Mouse (Mus musculus): ENCODE data around the gene Sec61a2. TPM values are rescaled to one million over a fixed set of nuclear protein-coding genes. Genes with fewer than 3 reads are reported as not detected.

Gene Sec61a2
- polyA plus RNA-seq, 1 experiment: 23.3 TPM

- WGBS: 88% methylated on average over 9 of the region's 9 CpGs
- no peak overlapping the region for H3K4me3 ChIP-seq (ENCODE audit: insufficient read depth, low read depth, low read length)
- TF ChIP-seq POLR2A (IDR thresholded peaks at IDR 0.05; ENCODE audit: low read depth, low read length) (no peak), CTCF (conservative IDR thresholded peaks at IDR 0.05; ENCODE audit: insufficient read depth, insufficient read length, low read depth, low read length) (no peak)
- H3K36me3 ChIP-seq (ENCODE audit: control insufficient read depth, insufficient read depth, low read length): no peaks in the 10 kb centered on the region
- H3K27me3 ChIP-seq (replicated peaks; ENCODE audit: control insufficient read depth, insufficient read depth, low read length): no peaks in the 10 kb centered on the region
- H3K4me1 ChIP-seq (ENCODE audit: control insufficient read depth, insufficient read depth, low read length): no peaks in the 10 kb centered on the region
- no peak overlapping the region for H3K27ac ChIP-seq (ENCODE audit: insufficient read depth, low read depth, low read length)
- no peak for DNase-seq
These were observed 44.1 kb downstream of the Sec61a2 start for GRCm38 (mm10) chr2:5851116-5851515.

- Histone ChIP-seq H3K27me3 (replicated peaks; ENCODE audit: control insufficient read depth, insufficient read depth, low read length) (no peaks in the 10 kb centered on the region), H3K4me1 (ENCODE audit: control insufficient read depth, insufficient read depth, low read length) (no peaks in the 10 kb centered on the region), H3K36me3 (ENCODE audit: control insufficient read depth, insufficient read depth, low read length) (no peaks in the 10 kb centered on the region), H3K27ac (ENCODE audit: insufficient read depth, low read depth, low read length) (no peak overlapping the region), H3K4me3 (ENCODE audit: insufficient read depth, low read depth, low read length) (peak overlapping the region; percentile 78)
- WGBS: 7% methylated on average over 4 of the region's 4 CpGs
- DNase-seq: no peak
- TF ChIP-seq POLR2A (IDR thresholded peaks at IDR 0.05; ENCODE audit: low read depth, low read length): no peak
- no peak for TF ChIP-seq CTCF (conservative IDR thresholded peaks at IDR 0.05; ENCODE audit: insufficient read depth, insufficient read length, low read depth, low read length)
These were observed 49.4 kb downstream of the Sec61a2 start for GRCm38 (mm10) chr2:5845826-5846225.

GRCm38 (mm10) chr2:5844873-5845631 lies 50.2 kb downstream of the Sec61a2 start, which contains the start of the genes Nudt5 and Cdc123:
Nudt5 (plus strand) TSS chr2:5845019.
Cdc123 (minus strand) TSS chr2:5845164.
- peak; percentile 95 for DNase-seq
- under 1% methylated on average over 53 of the region's 53 CpGs for WGBS
- TF ChIP-seq POLR2A (IDR thresholded peaks at IDR 0.05; ENCODE audit: low read depth, low read length) (peak; percentile 13), CTCF (conservative IDR thresholded peaks at IDR 0.05; ENCODE audit: insufficient read depth, insufficient read length, low read depth, low read length) (peak; percentile 77)
- Histone ChIP-seq H3K36me3 (ENCODE audit: control insufficient read depth, insufficient read depth, low read length) (no peaks in the 10 kb centered on the region), H3K4me3 (ENCODE audit: insufficient read depth, low read depth, low read length) (peak within 1 kb of the TSS; percentile 78), H3K4me1 (ENCODE audit: control insufficient read depth, insufficient read depth, low read length) (no peaks in the 10 kb centered on the region), H3K27ac (ENCODE audit: insufficient read depth, low read depth, low read length) (peak within 1 kb of the TSS; percentile 91), H3K27me3 (replicated peaks; ENCODE audit: control insufficient read depth, insufficient read depth, low read length) (no peaks in the 10 kb centered on the region)

GRCm38 (mm10) chr2:5844181-5844872 lies 50.9 kb downstream of the Sec61a2 start:
- Histone ChIP-seq H3K36me3 (ENCODE audit: control insufficient read depth, insufficient read depth, low read length) (no peaks in the 10 kb centered on the region; the same call in 1 of the 2 replicates), H3K27ac (ENCODE audit: insufficient read depth, low read depth, low read length) (no peak overlapping the region; the same call in 1 of the 2 replicates), H3K27me3 (replicated peaks; ENCODE audit: control insufficient read depth, insufficient read depth, low read length) (no peaks in the 10 kb centered on the region), H3K4me1 (ENCODE audit: control insufficient read depth, insufficient read depth, low read length) (no peaks in the 10 kb centered on the region), H3K4me3 (ENCODE audit: insufficient read depth, low read depth, low read length) (peak overlapping the region; percentile 78)
- TF ChIP-seq POLR2A (IDR thresholded peaks at IDR 0.05; ENCODE audit: low read depth, low read length) (no peak), CTCF (conservative IDR thresholded peaks at IDR 0.05; ENCODE audit: insufficient read depth, insufficient read length, low read depth, low read length) (no peak)
- no peak for DNase-seq
- 3% methylated on average over 23 of the region's 23 CpGs for WGBS

GRCm38 (mm10) chr2:5840815-5841214 lies 54.4 kb downstream of the Sec61a2 start:
- no peaks in the 10 kb centered on the region for H3K4me1 ChIP-seq (ENCODE audit: control insufficient read depth, insufficient read depth, low read length)
- WGBS: 91% methylated on average over 11 of the region's 11 CpGs
- no peaks in the 10 kb centered on the region; the same call in 1 of the 2 replicates for H3K36me3 ChIP-seq (ENCODE audit: control insufficient read depth, insufficient read depth, low read length)
- no peak for DNase-seq
- no peak for TF ChIP-seq CTCF (conservative IDR thresholded peaks at IDR 0.05; ENCODE audit: insufficient read depth, insufficient read length, low read depth, low read length)
- no peaks in the 10 kb centered on the region for H3K27me3 ChIP-seq (replicated peaks; ENCODE audit: control insufficient read depth, insufficient read depth, low read length)
- no peak overlapping the region for H3K27ac ChIP-seq (ENCODE audit: insufficient read depth, low read depth, low read length)
- no peak overlapping the region for H3K4me3 ChIP-seq (ENCODE audit: insufficient read depth, low read depth, low read length)

GRCm38 (mm10) chr2:5825265-5825913 lies 69.8 kb downstream of the Sec61a2 start:
- no peaks in the 10 kb centered on the region; the same call in 1 of the 2 replicates for H3K36me3 ChIP-seq (ENCODE audit: control insufficient read depth, insufficient read depth, low read length)
- H3K27me3 ChIP-seq (replicated peaks; ENCODE audit: control insufficient read depth, insufficient read depth, low read length): no peaks in the 10 kb centered on the region
- H3K4me3 ChIP-seq (ENCODE audit: insufficient read depth, low read depth, low read length): no peak overlapping the region
- H3K27ac ChIP-seq (ENCODE audit: insufficient read depth, low read depth, low read length): no peak overlapping the region
- DNase-seq: no peak
- TF ChIP-seq CTCF (conservative IDR thresholded peaks at IDR 0.05; ENCODE audit: insufficient read depth, insufficient read length, low read depth, low read length) (no peak), POLR2A (IDR thresholded peaks at IDR 0.05; ENCODE audit: low read depth, low read length) (no peak)
- no peaks in the 10 kb centered on the region; the same call in 1 of the 2 replicates for H3K4me1 ChIP-seq (ENCODE audit: control insufficient read depth, insufficient read depth, low read length)
- 77% methylated on average over 5 of the region's 5 CpGs for WGBS
